Mouse (Mus musculus) neural tube, embryonic 15.5 days (tissue): ENCODE results near the gene Desi1. TPM values are rescaled to one million over a fixed set of nuclear protein-coding genes. Genes with fewer than 3 reads are reported as not detected.

Experiments
- ATAC-seq: fragments of 200-750 bp; cut with Nextera tagmentation; 2 replicates; pipeline ENCODE4 v1.8.0; 2017; ENCODE audit warnings: mild to moderate bottlenecking, moderate TSS enrichment, moderate library complexity; ENCODE audit not compliant: low FRiP score
- H3K27ac ChIP-seq: fragments of 300-500 bp; sonication (generic); replicated peaks from 2 replicates; pipeline ENCODE4 v1.5.1; 2015; ENCODE audit warnings: mild to moderate bottlenecking, inconsistent platforms
- H3K27me3 ChIP-seq: fragments of 300-500 bp; sonication (generic); replicated peaks from 2 replicates; pipeline ENCODE4 v1.6.1; 2015; ENCODE audit warnings: inconsistent platforms
- H3K36me3 ChIP-seq: fragments of 300-500 bp; sonication (generic); 2 replicates; pipeline ENCODE4 v1.6.1; 2015; ENCODE audit warnings: inconsistent platforms
- H3K4me1 ChIP-seq: fragments of 300-500 bp; sonication (generic); 2 replicates; pipeline ENCODE4 v1.6.1; 2015; ENCODE audit warnings: inconsistent platforms
- H3K4me2 ChIP-seq: fragments of 300-500 bp; sonication (generic); 2 replicates; pipeline ENCODE4 v1.6.1; 2015; ENCODE audit warnings: inconsistent platforms, mild to moderate bottlenecking, moderate library complexity
- H3K4me3 ChIP-seq: fragments of 300-500 bp; sonication (generic); replicated peaks from 2 replicates; pipeline ENCODE4 v1.5.1; 2015; ENCODE audit warnings: mild to moderate bottlenecking, inconsistent platforms
- H3K9ac ChIP-seq: fragments of 300-500 bp; sonication (generic); replicated peaks from 2 replicates; pipeline ENCODE4 v1.6.1; 2015; ENCODE audit warnings: mild to moderate bottlenecking, inconsistent platforms
- H3K9me3 ChIP-seq: fragments of 300-500 bp; sonication (generic); replicated peaks from 2 replicates; pipeline ENCODE4 v1.6.1; 2016; ENCODE audit warnings: inconsistent platforms
- WGBS: fragments of 180-500 bp; shearing (Covaris S2); methylation state at CpG from one replicate; pipeline ENCODE4 v1.1.7; 2015; ENCODE audit warnings: mixed read lengths; 5-methylcytosine and 5-hydroxymethylcytosine counted together
- polyA plus RNA-seq: library from polyadenylated mRNA; unstranded; fragments of >200 nt; fragmentation: Nextera tagmentation; extraction: Ambion mirVana; gene quantifications from 2 replicates; pipeline ENCODE4 v1.2.1, GENCODE M21; 2015

The Desi1 gene
- polyA plus RNA-seq, 1 experiment from 2014 or later, result 54.1 TPM

DNA sequence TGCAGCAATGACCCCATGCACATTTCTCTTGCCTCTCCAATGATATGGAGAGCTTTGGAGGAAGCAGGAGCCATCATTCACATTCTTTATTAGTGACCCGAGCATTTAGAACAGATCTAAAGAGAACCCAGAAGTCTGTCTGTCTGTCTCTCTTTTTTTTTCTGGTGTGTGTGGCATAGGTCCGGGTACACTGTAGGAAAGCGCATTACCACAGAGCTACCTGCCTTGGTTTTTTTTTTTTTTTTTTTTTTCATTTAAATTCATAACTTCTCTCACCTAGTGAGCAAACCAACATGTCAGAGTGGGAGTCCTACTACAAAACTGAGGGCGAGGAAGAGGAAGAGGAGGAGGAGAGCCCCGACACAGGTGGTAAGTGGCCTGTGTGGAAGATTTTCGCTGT lies 16.8 kb downstream of the Desi1 start:
- H3K4me3 ChIP-seq, result peak overlapping the region; percentile 92
- peaks cover 35% of the 10 kb centered on the region for H3K4me1 ChIP-seq
- peak overlapping the region; percentile 77 for H3K9ac ChIP-seq
- ATAC-seq, result no peak
- H3K27ac ChIP-seq, result peak overlapping the region; percentile 85
- peak overlapping the region; percentile 93 for H3K4me2 ChIP-seq
- H3K9me3 ChIP-seq, result no peaks in the 10 kb centered on the region
- H3K27me3 ChIP-seq, result no peaks in the 10 kb centered on the region
- peaks cover 20% of the 10 kb centered on the region for H3K36me3 ChIP-seq
- 26% methylated on average over 6 of the region's 6 CpGs for WGBS

DNA sequence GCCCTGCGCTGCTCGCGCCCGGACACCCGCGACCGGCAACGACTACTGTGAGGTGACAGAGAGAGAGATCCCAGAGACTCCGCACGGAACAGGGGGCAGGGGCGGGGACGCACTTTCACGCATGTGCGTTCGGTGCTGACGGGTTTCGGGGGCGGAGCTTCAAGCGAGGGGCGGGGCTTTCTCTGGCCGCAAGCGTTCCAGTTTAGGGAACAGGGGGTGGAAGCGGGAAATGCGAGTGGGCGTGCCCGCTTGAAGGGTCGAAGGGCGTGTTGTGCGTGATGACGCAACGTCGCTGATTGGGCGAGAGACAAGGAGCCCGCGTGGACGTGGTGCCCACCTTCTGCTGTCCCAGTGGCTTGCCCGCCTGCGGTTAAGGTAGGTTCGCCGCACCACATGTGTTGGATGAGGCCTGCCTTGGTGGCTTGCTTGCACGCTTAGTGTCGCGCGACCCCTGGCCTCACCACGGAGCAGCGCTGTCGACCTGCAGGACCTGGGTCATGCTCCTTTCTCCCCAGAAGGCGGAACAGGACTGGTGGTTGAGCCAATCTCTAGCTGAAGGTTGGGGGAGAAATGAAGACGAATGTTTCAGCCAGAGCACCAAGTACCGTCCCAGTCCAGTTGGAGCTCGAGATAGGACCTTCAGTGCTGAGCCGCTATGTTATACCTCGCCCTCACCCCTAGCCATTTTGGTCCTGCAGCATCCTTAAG lies 17.4 kb downstream of the Desi1 start:
- H3K36me3 ChIP-seq, result peaks cover 16% of the 10 kb centered on the region
- no peaks in the 10 kb centered on the region for H3K27me3 ChIP-seq
- peak; percentile 97 for ATAC-seq
- peaks cover 35% of the 10 kb centered on the region for H3K4me1 ChIP-seq
- under 1% methylated on average over 53 of the region's 53 CpGs for WGBS
- peak overlapping the region; percentile 92 for H3K4me3 ChIP-seq
- H3K9ac ChIP-seq, result peak overlapping the region; percentile 93
- H3K4me2 ChIP-seq, result peak overlapping the region; percentile 93
- H3K9me3 ChIP-seq, result no peaks in the 10 kb centered on the region
- H3K27ac ChIP-seq, result peak overlapping the region; percentile 87

DNA sequence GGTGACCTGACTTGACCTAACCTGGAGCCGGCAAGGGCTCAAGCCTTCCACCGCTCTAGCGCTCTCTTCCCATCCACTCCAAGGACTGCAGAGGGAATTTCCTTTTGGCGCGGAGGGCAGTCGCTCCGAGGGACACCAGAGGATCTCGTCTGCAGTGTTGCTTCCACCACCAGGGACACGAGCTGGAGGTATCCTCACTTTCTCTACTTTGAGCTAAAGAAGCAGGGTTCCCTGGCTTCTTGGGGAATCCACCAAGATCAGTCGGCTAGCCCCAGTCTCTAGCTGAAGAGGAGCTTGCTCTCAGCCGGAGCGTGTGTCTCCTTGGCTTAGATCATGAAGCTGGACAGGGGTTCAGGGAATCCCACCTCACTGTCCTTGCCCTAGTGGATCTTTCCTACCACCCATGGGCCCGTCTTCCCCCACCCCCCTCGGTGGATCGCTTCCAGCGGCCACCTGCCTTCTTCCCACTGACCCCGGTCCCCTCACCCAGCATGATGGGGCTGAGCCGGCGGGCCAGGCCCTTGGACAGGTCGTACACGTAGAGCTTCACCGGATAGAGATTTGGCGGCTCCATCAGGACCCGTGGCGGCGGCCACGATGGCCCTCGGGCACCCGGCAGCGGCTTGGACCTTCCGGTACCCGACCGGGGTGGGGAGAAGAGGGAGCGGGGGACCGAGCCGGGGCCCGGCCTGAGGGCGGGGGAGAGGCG lies 18.1 kb downstream of the Desi1 start:
- peak overlapping the region; percentile 92 for H3K4me3 ChIP-seq
- peak overlapping the region; percentile 93 for H3K4me2 ChIP-seq
- H3K4me1 ChIP-seq, result peaks cover 35% of the 10 kb centered on the region
- peak; percentile 60 for ATAC-seq
- no peaks in the 10 kb centered on the region for H3K9me3 ChIP-seq
- under 1% methylated on average over 38 of the region's 39 CpGs for WGBS
- H3K36me3 ChIP-seq, result peaks cover 16% of the 10 kb centered on the region
- peak overlapping the region; percentile 87 for H3K27ac ChIP-seq
- peak overlapping the region; percentile 93 for H3K9ac ChIP-seq
- H3K27me3 ChIP-seq, result no peaks in the 10 kb centered on the region

DNA sequence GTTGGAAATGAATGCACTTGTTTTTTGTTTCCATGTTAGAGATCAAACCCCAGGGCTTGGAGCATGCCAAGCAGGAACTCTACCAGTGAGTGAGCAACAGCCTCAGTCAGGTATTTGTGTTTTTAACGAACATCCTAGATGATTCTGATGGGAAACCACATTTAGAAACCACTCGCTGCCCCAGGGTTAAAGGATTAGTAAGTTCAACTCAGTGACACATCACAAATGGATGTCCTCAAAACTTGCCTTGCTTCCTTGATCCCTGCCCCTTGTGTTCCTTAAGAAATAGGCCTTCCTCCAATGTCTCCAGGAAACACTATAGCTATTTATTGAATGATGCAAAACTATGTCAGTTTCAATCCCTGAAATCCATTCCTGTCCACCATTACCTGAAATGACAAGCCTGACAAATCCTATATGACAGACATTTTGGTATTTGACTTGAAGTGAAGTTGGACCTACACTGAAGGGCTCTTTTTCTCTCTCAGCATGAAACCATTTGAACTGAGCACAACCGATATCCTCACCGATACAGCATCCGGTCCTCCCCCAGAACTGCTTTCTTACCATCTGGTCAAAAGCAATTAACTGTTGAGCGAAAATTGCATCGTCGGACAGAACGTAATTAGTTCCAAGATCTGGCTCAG lies 18.8 kb downstream of the Desi1 start:
- ATAC-seq, result no peak
- H3K4me1 ChIP-seq, result peaks cover 35% of the 10 kb centered on the region
- WGBS, result 21% methylated on average over 9 of the region's 9 CpGs
- peak overlapping the region; percentile 93 for H3K4me2 ChIP-seq
- H3K9ac ChIP-seq, result peak overlapping the region; percentile 93
- H3K27me3 ChIP-seq, result no peaks in the 10 kb centered on the region
- peaks cover 13% of the 10 kb centered on the region for H3K36me3 ChIP-seq
- peak overlapping the region; percentile 87 for H3K27ac ChIP-seq
- H3K9me3 ChIP-seq, result no peaks in the 10 kb centered on the region
- peak overlapping the region; percentile 92 for H3K4me3 ChIP-seq

DNA sequence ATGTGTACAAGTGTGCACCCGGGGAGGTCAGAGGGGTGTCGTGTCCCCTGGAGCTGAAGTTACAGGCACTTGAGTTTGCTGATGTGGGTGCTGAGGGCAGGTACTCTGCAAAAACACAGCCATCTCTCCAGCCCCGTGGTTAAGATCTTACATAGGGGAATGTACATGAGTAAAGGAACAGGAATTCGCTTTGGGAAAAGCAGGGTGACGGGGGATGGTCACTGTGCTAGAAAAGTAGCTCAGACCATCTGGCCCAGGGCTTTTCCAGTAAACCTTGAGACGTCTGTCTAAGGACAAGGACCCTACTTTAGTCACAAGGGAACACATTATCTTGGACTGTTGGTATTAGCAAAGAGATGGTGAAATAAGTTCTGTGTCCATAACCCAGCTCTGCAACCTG lies 21.7 kb downstream of the Desi1 start:
- 93% methylated on average over 6 of the region's 6 CpGs for WGBS
- Histone ChIP-seq H3K4me3 (no peak overlapping the region), H3K4me1 (peaks cover 29% of the 10 kb centered on the region), H3K27me3 (no peaks in the 10 kb centered on the region), H3K36me3 (0 out of 2 replicates have a peak, but pooled peaks cover 3% of the 10 kb centered on the region), H3K4me2 (no peak overlapping the region), H3K9ac (no peak overlapping the region), H3K9me3 (no peaks in the 10 kb centered on the region), H3K27ac (no peak overlapping the region)
- no peak for ATAC-seq

DNA sequence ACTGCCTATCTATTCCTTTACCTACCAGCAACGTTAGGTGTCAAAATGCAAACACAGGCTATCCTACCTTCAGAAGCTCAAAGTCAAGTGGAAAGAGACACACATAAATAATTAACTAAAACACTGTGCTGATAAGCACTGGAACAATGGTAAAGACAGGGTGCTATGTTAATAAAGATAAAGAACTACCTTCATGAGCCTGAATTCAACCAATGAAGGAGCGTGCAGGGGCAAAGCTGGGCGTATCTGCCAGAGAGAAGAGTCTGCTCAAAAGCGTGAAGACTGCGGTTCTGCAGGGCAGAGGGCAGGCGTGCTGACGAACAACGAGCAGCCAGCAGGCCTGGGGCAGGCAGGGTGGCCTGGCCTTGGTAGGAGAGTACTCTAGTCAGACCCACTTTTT lies 29.4 kb downstream of the Desi1 start:
- H3K9me3 ChIP-seq, result no peaks in the 10 kb centered on the region
- no peaks in the 10 kb centered on the region for H3K4me1 ChIP-seq
- H3K9ac ChIP-seq, result no peak overlapping the region
- no peaks in the 10 kb centered on the region for H3K27me3 ChIP-seq
- no peak overlapping the region for H3K27ac ChIP-seq
- H3K4me3 ChIP-seq, result no peak overlapping the region
- H3K4me2 ChIP-seq, result no peak overlapping the region
- H3K36me3 ChIP-seq, result peaks cover 34% of the 10 kb centered on the region
- no peak for ATAC-seq
- WGBS, result 94% methylated on average over 8 of the region's 8 CpGs

DNA sequence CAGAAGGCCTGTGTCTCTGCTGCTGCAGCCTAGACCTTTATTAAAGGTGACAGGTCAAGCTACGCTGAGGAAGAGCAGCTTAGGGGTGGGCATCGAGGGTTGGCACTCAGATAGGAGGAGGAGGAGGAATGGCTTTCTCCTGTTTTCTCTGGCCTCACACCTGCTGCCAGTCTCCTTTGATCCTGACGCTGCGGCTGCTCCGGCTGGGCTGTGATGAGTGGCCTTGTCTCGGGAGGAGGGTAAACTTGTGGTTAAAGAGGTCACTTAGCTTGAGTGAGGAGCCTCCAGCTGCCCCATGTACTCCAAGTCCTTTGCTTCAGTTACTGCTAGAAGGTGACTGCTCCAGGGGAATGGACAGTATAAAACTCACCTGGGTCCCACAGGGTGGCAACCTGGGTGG lies 39.7 kb downstream of the Desi1 start:
- H3K9ac ChIP-seq, result no peak overlapping the region
- no peaks in the 10 kb centered on the region for H3K9me3 ChIP-seq
- H3K27me3 ChIP-seq, result no peaks in the 10 kb centered on the region
- H3K4me3 ChIP-seq, result no peak overlapping the region
- H3K36me3 ChIP-seq, result peaks cover 59% of the 10 kb centered on the region
- no peak overlapping the region for H3K4me2 ChIP-seq
- no peak overlapping the region for H3K27ac ChIP-seq
- 86% methylated on average over 6 of the region's 6 CpGs for WGBS
- H3K4me1 ChIP-seq, result no peaks in the 10 kb centered on the region
- ATAC-seq, result no peak

DNA sequence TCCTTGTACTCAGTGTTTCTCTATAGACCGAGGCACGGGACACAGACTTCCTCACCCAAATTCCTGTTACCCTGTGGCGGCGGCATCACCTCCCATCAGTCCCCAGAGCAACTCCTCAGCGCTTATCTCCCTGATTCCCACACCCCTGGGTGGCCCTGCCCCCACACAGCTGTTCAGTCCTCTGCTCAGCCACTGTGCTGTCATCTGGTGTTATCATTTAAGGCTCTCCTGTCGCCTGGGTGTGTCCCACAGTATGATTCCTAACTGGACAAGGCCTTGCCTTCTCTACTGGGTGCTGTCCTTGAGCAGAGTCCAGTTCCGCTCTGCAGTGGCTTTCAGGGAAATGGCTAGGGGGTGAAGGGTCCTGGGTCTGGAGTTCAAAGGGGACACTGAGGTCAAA lies 43.1 kb downstream of the Desi1 start:
- WGBS, result 65% methylated on average over 7 of the region's 7 CpGs
- no peak overlapping the region for H3K27ac ChIP-seq
- H3K27me3 ChIP-seq, result no peaks in the 10 kb centered on the region
- no peak for ATAC-seq
- H3K9me3 ChIP-seq, result no peaks in the 10 kb centered on the region
- peaks cover 26% of the 10 kb centered on the region for H3K36me3 ChIP-seq
- H3K4me3 ChIP-seq, result no peak overlapping the region
- no peaks in the 10 kb centered on the region; the same call in 1 of the 2 replicates for H3K4me1 ChIP-seq
- no peak overlapping the region for H3K9ac ChIP-seq
- no peak overlapping the region for H3K4me2 ChIP-seq

DNA sequence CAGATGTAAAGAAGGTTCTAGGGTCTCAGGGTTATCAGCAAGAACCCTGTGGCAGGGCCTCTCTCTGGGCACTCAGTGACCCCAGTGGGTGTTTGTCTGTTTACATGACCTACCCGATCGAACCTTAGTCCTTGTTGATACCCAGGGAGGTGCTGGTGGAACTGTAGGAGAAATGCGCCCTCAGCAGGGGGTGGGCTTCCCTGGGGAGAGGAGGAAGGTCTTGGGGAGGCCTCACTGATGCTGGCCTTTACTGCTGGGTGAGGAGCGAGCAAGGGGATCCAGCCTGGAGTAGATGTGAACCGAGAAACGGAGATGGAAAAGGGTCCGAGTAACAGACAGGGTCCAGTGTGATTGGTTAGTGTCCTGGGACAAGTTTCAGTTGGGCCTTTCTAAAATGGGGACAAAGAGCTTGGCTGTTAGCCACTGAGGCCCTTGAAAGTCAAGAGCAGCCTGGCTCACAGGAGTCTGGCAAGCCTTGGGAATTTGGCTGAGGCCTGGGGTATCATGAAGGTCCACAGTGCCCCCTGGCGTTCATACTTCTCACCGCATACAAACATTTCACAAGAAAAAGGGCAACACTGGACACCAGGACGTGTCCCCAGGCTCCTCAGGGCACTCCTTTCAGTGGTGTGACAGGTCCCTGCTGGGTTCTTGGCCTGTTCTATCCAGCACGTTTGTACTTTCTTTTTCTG lies 44.1 kb downstream of the Desi1 start:
- ATAC-seq, result peak; percentile 68; the same call in 1 of the 2 replicates
- H3K4me1 ChIP-seq, result no peaks in the 10 kb centered on the region; the same call in 1 of the 2 replicates
- H3K9me3 ChIP-seq, result no peaks in the 10 kb centered on the region
- WGBS, result 46% methylated on average over 11 of the region's 11 CpGs
- H3K27me3 ChIP-seq, result no peaks in the 10 kb centered on the region
- H3K4me3 ChIP-seq, result no peak overlapping the region
- no peak overlapping the region for H3K9ac ChIP-seq
- H3K27ac ChIP-seq, result 0 out of 2 replicates have a peak overlapping the region, but pooled peaks have one; percentile 41
- no peak overlapping the region for H3K4me2 ChIP-seq
- peaks cover 18% of the 10 kb centered on the region for H3K36me3 ChIP-seq

DNA sequence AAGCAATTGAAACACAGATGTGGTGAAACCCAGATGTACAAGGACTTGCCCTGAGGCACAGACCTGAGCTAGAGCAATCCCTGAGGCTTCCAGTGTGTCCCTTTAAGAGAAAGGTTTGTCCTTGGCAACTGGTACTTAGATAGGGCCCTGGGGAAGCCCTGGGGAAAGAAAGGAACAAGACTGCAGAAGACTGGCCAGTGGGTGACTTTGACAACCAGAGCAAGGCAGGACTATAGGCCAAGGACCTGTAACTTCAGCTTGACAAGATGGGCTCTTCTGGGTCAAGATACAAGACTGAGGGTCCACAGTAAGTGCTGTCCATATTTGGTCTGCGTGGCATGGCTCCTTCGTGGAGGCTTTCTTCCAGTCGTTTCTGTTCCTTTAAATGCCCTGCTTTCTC lies 46.0 kb downstream of the Desi1 start, which contains the start of gene Xrcc6:
Gene Xrcc6, plus strand, starts transcription at position 190 of the 400 bp plus-strand sequence.
- WGBS, result 92% methylated on average over 3 of the region's 3 CpGs
- no peak within 1 kb of the TSS for H3K27ac ChIP-seq
- no peak within 1 kb of the TSS for H3K9ac ChIP-seq
- H3K4me2 ChIP-seq, result no peak within 1 kb of the TSS
- ATAC-seq, result no peak
- H3K36me3 ChIP-seq, result no peaks in the 10 kb centered on the region
- H3K4me1 ChIP-seq, result no peaks in the 10 kb centered on the region; the same call in 1 of the 2 replicates
- no peaks in the 10 kb centered on the region for H3K9me3 ChIP-seq
- H3K27me3 ChIP-seq, result no peaks in the 10 kb centered on the region
- H3K4me3 ChIP-seq, result no peak within 1 kb of the TSS
